Mouse (Mus musculus) C2C12 (cell line): ENCODE data around the gene Spata17.

Source experiments
- CEBPB ChIP-seq: IDR thresholded peaks from one replicate; pipeline ENCODE4 v1.6.1; 2011; ENCODE audit warnings: low read depth, mild to moderate bottlenecking, control low read depth, moderate library complexity
- CTCF ChIP-seq: IDR thresholded peaks from one replicate; pipeline ENCODE4 v1.5.1; 2011; ENCODE audit not compliant: control insufficient read depth, insufficient read depth, insufficient read length
- FOSL1 ChIP-seq: IDR thresholded peaks from one replicate; pipeline ENCODE4 v1.8.0; 2011; ENCODE audit warnings: mild to moderate bottlenecking, low read length; ENCODE audit not compliant: poor library complexity, insufficient read depth, severe bottlenecking
- MAX ChIP-seq: IDR thresholded peaks from one replicate; pipeline ENCODE4 v1.6.1; 2011; ENCODE audit warnings: mild to moderate bottlenecking, control low read depth
- MYOG ChIP-seq: IDR thresholded peaks from one replicate; pipeline ENCODE4 v1.6.1; 2011; ENCODE audit not compliant: control insufficient read depth, insufficient read length; ENCODE audit errors: extremely low read depth
- USF1 ChIP-seq: IDR thresholded peaks from one replicate; pipeline ENCODE4 v1.6.1; 2011; ENCODE audit warnings: low read depth, mild to moderate bottlenecking, control low read depth, moderate library complexity

GRCm38 (mm10) chr1:187020011-187020410, 195.3 kb downstream of the Spata17 start:
- no peak for TF ChIP-seq CTCF
- TF ChIP-seq CEBPB, result no peak
- TF ChIP-seq MYOG, result no peak
- TF ChIP-seq FOSL1, result peak; percentile 8
- TF ChIP-seq USF1, result no peak
- no peak for TF ChIP-seq MAX
